Mouse (Mus musculus): ENCODE data around the gene Ttc29. TPM values are rescaled to one million over a fixed set of nuclear protein-coding genes. Genes with fewer than 3 reads are reported as not detected.

Gene Ttc29
- total and polyA plus RNA-seq, 2 experiments from 2014 or later, result 1.0 to 5.3 TPM

DNA sequence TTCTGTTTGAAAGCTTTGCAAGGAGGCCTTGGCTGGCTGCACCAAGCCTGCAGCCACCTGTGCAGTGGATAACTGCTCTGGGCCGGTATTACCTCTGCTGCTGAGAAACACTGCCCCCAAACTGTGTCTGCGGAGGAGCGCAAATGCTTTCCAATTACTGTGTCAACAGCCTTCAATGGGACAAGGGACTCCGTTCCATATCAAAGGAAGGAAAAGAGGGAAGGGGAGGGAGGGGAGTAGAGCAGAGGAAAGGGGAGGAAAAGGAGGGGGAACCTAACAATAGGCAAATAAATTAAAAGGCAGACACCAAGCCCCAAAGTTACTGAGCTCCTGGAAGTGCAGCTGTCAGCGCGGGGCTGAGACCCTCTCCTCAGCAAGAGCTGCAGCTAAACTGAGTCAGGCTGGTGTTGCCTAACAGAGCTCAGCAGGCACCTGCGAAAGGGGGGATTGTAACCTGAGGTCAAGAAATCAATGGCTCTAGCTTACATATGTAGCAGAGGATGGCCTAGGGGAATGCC is 54.9 kb downstream of the Ttc29 start:
- H3K27ac ChIP-seq (ENCODE audit: low read depth, low read length), result no peak overlapping the region
- TF ChIP-seq CTCF (IDR thresholded peaks at IDR 0.05), result 0 out of 2 replicates have a peak, but pooled peaks have one; percentile 2
- no peak overlapping the region for H3K9ac ChIP-seq (replicated peaks; ENCODE audit: low read length, poor library complexity, severe bottlenecking)
- H3K36me3 ChIP-seq (ENCODE audit: insufficient read depth, low read length), result no peaks in the 10 kb centered on the region
- H3K9me3 ChIP-seq (ENCODE audit: low read length), result no peaks in the 10 kb centered on the region
- 8% methylated on average over 7 of the region's 7 CpGs for WGBS
- ATAC-seq (ENCODE audit: low FRiP score) (no peak), DNase-seq (ENCODE audit: low spot score) (no peak)
- H3K4me3 ChIP-seq (ENCODE audit: low read depth, low read length), result no peak overlapping the region
- no peak overlapping the region for H3K4me2 ChIP-seq (ENCODE audit: low read depth, low read length, poor library complexity, severe bottlenecking)
- H3K27me3 ChIP-seq (ENCODE audit: insufficient read depth, low read length), result no peaks in the 10 kb centered on the region
- H3K4me1 ChIP-seq (ENCODE audit: insufficient read depth, low read length), result no peaks in the 10 kb centered on the region

DNA sequence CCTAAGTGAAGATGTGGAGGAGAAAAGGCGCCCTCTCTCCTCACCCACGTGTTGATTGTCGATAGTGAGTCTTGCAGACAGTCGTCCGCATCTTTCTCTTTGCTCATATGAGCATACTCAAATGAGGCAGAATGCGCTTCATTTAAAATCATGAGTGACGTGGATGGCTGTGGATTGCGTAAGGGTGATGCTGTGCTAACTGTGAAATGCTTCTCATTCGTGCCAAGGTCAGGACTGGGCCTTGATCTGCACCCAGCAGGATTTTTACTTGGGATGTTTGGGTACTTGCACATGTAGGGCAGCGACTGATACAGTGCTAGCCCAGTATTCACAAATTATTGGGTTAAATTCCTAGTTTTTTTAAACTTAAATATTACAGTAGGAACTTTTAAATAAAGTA is 56.2 kb downstream of the Ttc29 start:
- 82% methylated on average over 10 of the region's 10 CpGs for WGBS
- Histone ChIP-seq H3K4me3 (ENCODE audit: low read depth, low read length) (no peak overlapping the region), H3K27me3 (ENCODE audit: insufficient read depth, low read length) (no peaks in the 10 kb centered on the region), H3K9me3 (ENCODE audit: low read length) (no peaks in the 10 kb centered on the region), H3K4me2 (ENCODE audit: low read depth, low read length, poor library complexity, severe bottlenecking) (no peak overlapping the region), H3K4me1 (ENCODE audit: insufficient read depth, low read length) (no peaks in the 10 kb centered on the region), H3K9ac (replicated peaks; ENCODE audit: low read length, poor library complexity, severe bottlenecking) (no peak overlapping the region), H3K36me3 (ENCODE audit: insufficient read depth, low read length) (no peaks in the 10 kb centered on the region), H3K27ac (ENCODE audit: low read depth, low read length) (no peak overlapping the region)
- no peak for TF ChIP-seq CTCF (IDR thresholded peaks at IDR 0.05)
- ATAC-seq (ENCODE audit: low FRiP score), result no peak
- DNase-seq (ENCODE audit: low spot score), result no peak

DNA sequence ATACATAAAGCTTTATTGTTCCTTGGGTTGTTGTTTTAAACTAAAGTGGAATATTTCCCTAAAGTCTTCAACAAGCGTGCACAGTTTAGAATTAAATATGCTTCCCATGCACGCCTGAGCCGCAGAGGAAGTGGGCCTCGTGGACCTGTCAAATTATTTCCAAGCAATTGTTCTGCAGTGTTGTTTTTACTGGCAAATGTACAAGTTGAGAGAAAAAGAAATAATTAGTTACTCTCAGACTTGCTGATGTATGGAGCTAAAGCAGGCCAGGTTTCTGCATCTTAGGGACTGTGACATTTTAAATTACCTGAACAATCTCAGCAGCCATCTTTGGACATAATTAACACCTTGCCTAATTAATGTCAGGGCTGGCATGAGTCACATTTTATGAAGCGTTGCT is 58.3 kb downstream of the Ttc29 start:
- 45% methylated on average over 5 of the region's 5 CpGs for WGBS
- TF ChIP-seq CTCF (IDR thresholded peaks at IDR 0.05), result no peak
- DNase-seq (ENCODE audit: low spot score), result no peak

DNA sequence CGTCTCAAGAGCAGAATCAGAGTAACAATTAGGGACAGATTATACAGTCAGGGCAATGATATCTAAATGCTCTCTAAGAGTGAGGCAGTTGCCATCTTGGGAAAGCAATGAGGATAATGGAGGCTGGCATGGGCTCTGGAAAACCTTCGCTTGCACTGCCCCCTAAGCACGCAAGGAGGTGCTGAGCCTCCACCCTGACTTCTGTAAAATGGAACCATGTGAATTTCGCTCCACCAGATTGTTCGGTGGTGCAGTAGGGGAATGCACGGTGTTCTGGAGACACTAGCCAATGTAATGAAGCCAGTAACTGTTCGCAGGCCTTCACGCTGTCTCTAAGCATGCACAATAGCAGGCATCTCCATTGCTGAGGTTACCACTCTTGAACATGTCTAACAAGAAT is 63.0 kb downstream of the Ttc29 start:
- DNase-seq (ENCODE audit: low spot score) (no peak), ATAC-seq (ENCODE audit: low FRiP score) (no peak)
- H3K4me2 ChIP-seq (ENCODE audit: low read depth, low read length, poor library complexity, severe bottlenecking), result no peak overlapping the region
- H3K4me3 ChIP-seq (ENCODE audit: low read depth, low read length), result no peak overlapping the region
- no peak overlapping the region for H3K27ac ChIP-seq (ENCODE audit: low read depth, low read length)
- no peaks in the 10 kb centered on the region for H3K36me3 ChIP-seq (ENCODE audit: insufficient read depth, low read length)
- no peak for TF ChIP-seq CTCF (IDR thresholded peaks at IDR 0.05)
- no peaks in the 10 kb centered on the region for H3K27me3 ChIP-seq (ENCODE audit: insufficient read depth, low read length)
- H3K9me3 ChIP-seq (ENCODE audit: low read length), result no peaks in the 10 kb centered on the region
- H3K4me1 ChIP-seq (ENCODE audit: insufficient read depth, low read length), result no peaks in the 10 kb centered on the region
- H3K9ac ChIP-seq (replicated peaks; ENCODE audit: low read length, poor library complexity, severe bottlenecking), result no peak overlapping the region
- 89% methylated on average over 8 of the region's 8 CpGs for WGBS

More for the DNA sequence above, 58.3 kb downstream of the Ttc29 start:
- no peak overlapping the region for H3K4me3 ChIP-seq (ENCODE audit: low read depth, low read length)
- no peak for ATAC-seq (ENCODE audit: low FRiP score)
- H3K27me3 ChIP-seq (ENCODE audit: insufficient read depth, low read length), result no peaks in the 10 kb centered on the region
- H3K4me2 ChIP-seq (ENCODE audit: low read depth, low read length, poor library complexity, severe bottlenecking), result no peak overlapping the region
- H3K9me3 ChIP-seq (ENCODE audit: low read length), result no peaks in the 10 kb centered on the region
- H3K27ac ChIP-seq (ENCODE audit: low read depth, low read length), result no peak overlapping the region
- H3K36me3 ChIP-seq (ENCODE audit: insufficient read depth, low read length), result no peaks in the 10 kb centered on the region
- H3K9ac ChIP-seq (replicated peaks; ENCODE audit: low read length, poor library complexity, severe bottlenecking), result no peak overlapping the region
- no peaks in the 10 kb centered on the region for H3K4me1 ChIP-seq (ENCODE audit: insufficient read depth, low read length)

DNA sequence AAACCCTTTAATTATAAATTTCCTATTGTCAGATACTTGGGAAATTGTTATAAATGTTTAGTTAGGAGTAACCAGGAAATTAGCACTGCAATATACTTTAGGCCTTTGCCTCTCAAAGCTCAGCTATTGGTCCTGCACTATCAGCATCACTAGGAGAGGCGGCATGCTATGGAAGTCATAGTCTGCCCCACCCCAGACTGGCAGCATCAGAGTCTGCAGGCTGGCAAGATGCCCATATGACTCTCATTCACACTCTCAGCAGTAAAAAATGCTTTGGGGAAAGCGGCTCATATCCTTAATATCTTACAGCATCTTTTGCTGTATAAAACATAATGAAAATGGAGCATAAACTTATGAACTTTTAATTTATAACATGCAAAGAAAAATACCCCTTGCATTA is 64.3 kb downstream of the Ttc29 start:
- Histone ChIP-seq H3K4me2 (ENCODE audit: low read depth, low read length, poor library complexity, severe bottlenecking) (no peak overlapping the region), H3K27me3 (ENCODE audit: insufficient read depth, low read length) (no peaks in the 10 kb centered on the region), H3K9ac (replicated peaks; ENCODE audit: low read length, poor library complexity, severe bottlenecking) (no peak overlapping the region), H3K36me3 (ENCODE audit: insufficient read depth, low read length) (no peaks in the 10 kb centered on the region), H3K4me1 (ENCODE audit: insufficient read depth, low read length) (no peaks in the 10 kb centered on the region), H3K9me3 (ENCODE audit: low read length) (no peaks in the 10 kb centered on the region), H3K27ac (ENCODE audit: low read depth, low read length) (no peak overlapping the region), H3K4me3 (ENCODE audit: low read depth, low read length) (no peak overlapping the region)
- ATAC-seq (ENCODE audit: low FRiP score) (no peak), DNase-seq (ENCODE audit: low spot score) (peak; percentile 24)
- no peak for TF ChIP-seq CTCF (IDR thresholded peaks at IDR 0.05)
- 77% methylated on average over 2 of the region's 2 CpGs for WGBS

DNA sequence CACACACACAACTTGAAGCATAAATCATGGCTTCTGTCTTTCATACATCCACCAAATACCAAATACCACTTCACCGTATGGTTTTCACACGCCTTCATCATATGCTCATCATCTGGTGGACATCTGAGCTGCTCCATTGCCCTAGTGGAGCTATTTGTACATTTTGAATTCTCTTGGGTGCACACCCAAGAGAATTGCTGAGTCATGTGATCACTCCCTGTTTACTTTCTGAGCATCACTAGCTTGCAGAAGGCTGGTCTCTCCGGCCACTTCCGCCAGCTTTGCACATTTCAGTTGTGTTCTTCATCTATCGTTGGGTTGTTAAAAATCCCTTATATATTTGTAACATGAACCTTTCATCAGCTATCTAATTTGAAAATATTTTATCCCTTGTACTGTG is 65.5 kb downstream of the Ttc29 start:
- Histone ChIP-seq H3K4me3 (ENCODE audit: low read depth, low read length) (no peak overlapping the region), H3K4me2 (ENCODE audit: low read depth, low read length, poor library complexity, severe bottlenecking) (no peak overlapping the region), H3K9me3 (ENCODE audit: low read length) (no peaks in the 10 kb centered on the region), H3K27me3 (ENCODE audit: insufficient read depth, low read length) (no peaks in the 10 kb centered on the region), H3K27ac (ENCODE audit: low read depth, low read length) (no peak overlapping the region), H3K9ac (replicated peaks; ENCODE audit: low read length, poor library complexity, severe bottlenecking) (no peak overlapping the region), H3K4me1 (ENCODE audit: insufficient read depth, low read length) (no peaks in the 10 kb centered on the region), H3K36me3 (ENCODE audit: insufficient read depth, low read length) (no peaks in the 10 kb centered on the region)
- no peak for DNase-seq (ENCODE audit: low spot score)
- TF ChIP-seq CTCF (IDR thresholded peaks at IDR 0.05), result no peak
- WGBS, result 94% methylated on average over 5 of the region's 5 CpGs
- ATAC-seq (ENCODE audit: low FRiP score), result no peak

All from midbrain, postnatal 0 days (tissue).